Mouse (Mus musculus) induced T-regulatory cell, adult 2 months (primary cell): ENCODE results near the gene Olfr1361.
A peak's percentile ranks its signal among the peaks of the same experiment; 100 is the strongest.

Experiments
- DNase-seq: peaks from one replicate; pipeline ENCODE4 v3.0.0-alpha.2; 2012; ENCODE audit warnings: low read depth

The Olfr1361 gene

DNA sequence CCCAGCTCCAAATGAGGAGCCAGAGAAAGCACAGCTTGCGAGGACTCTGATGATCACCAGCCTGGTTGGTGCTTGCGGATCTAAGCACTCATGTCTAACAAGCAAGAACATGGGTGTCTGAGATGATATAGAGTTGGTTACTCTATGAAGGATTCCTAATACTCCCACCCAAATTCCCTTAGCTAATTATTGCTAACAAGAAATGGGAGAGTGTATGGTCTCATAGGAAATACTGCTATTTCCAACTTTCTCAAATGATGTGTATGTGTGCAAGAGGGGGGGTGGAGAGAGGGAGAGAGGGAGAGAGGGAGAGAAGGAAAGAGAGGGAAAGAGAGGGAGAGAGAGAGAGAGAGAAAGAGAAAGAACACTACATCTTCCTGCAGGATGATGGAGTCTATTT, at the start of gene Olfr1361:
Olfr1361 (minus strand) TSS at position 101 of the 400 bp plus-strand sequence.
- DNase-seq = no peak

DNA sequence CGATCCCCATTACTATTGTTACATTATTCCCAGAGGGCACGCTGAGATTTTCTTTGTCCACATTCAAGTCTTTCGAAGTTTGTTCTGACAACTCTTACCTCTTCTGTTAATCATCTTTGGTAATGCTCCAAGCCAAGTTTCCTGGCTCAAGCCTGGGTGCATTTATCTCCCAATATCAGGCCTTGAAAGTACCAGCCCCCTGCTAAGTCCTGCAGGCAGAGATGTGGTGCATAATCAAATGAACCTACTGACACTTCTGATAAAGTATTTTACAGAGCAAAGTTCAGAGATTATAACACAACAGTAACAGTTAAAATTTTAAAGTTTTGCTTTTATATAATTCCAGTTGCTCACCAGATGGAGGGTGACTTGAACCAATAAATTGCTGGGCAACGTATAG, 48.5 kb upstream of the Olfr1361 start:
- no peak for DNase-seq

DNA sequence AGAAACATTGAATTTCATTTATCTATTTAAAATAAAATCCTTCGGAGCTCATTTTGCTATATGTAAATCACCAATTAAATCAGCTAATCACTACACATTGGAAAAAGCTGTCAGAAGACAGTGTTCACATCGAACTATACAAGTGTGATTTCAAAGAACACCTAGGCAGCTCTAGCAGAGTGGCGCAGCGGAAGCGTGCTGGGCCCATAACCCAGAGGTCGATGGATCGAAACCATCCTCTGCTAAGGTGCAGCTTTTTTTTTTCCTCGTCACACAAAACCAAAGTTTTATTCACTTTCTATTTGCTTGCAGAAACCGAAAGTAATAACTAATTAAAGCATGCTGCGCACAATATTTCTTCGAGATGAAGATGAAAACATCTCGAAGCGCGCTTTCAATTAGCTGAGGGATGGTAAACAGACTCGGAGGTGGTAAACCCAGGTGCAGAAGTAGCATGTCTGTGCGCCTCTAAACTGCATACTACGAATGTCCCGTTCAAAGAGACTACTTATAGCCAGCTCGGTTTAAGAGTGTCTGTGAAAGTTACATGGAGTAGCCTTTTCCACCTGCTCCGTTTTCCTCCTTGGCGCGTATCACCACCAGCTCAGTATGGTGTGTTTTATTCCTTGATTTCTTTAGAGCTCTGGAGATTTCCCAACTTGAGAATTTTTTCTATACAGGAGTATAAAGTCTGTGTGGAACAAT, 47.8 kb upstream of the Olfr1361 start:
- peak; percentile 93 for DNase-seq

DNA sequence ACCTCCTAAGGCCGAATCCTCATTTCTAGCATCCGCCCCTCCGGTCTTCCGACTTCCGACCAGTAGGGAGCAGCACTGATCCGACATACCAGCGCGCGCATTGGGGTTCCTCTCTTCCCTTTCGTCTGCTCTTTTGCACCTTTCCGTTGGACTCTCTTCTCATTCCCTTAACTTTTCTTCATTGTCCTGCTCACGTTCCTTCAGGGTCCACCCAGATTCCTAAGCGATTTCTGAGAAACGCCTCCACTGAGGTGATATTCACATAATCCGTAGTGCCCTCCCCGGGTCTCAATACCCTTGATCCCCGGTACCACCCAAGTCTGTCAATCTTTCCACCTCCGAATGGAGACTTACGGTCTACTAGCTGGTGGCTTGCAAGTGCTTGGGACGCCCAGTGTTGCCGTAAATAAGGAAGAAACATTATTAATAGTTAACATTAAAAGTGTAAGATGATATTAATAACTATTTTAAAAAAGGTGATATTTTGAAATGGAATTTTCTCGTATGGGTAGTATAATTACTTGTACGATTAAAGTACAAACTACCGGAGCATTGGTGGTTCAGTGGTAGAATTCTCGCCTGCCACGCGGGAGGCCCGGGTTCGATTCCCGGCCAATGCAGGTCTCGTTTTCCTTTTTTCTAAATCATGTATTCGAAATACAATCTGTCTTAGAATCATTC, 47.0 kb upstream of the Olfr1361 start:
- DNase-seq = peak; percentile 94

DNA sequence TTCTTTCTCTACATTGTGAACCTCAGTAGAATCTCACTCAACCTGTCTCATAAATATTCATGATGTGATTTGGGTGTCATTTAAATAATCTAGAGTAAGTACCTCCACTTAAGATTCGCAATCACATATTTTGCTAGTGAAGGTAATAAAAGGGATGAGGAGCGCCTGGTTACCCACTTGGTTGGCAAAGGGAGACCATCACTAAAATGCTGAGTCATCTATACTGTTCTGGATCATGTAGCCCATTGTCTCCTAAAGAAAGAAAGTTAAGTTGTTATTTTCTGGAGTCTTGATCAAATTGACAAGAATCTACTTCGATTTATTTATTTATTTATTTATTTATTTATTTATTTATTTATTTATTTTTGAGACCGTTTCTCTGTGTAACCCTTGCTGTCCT, 43.5 kb upstream of the Olfr1361 start:
- DNase-seq = no peak

DNA sequence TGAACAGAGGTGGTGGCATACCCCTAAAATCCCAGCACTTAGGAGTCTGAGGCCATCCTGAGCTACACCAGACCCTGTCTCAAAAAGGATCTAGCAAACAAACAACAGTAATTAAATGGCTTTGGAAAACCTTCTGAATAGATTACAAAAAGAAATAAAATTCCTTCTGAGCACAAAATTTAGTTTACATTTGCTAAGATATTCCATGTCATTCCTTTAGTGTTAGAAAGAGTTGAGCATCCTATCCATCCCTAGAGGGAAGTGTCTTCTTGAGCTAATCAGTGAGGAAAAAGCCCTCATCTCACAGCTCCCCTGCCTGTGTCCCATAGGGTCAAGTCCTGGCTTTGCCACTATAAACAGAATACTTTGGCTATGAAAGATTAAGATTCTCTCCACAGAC, 34.6 kb upstream of the Olfr1361 start, which contains the start of gene Olfr1359:
Olfr1359 (plus strand) TSS at position 301 of the 400 bp plus-strand sequence.
- DNase-seq = no peak

DNA sequence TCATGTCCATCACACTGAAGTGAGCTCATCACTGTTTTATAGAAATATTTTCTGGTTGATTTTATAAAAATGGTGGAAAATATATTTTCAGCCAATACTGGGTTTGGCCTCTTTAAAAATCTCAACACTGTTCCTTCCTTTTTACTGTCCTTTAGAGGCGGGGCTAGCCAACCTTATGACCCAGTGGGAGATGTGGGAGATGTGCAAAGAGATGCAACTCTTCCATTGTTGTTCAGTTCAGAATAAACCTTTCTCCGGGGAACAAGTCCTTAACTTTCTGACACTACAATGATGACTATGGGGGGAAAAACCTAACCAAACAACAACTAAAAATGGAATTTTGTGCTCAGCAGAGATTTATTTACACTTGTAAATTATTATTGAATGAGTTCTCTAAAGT, 14.1 kb upstream of the Olfr1361 start, which contains the start of gene Olfr1360:
Olfr1360 (minus strand) TSS at position 101 of the 400 bp plus-strand sequence.
- no peak for DNase-seq

DNA sequence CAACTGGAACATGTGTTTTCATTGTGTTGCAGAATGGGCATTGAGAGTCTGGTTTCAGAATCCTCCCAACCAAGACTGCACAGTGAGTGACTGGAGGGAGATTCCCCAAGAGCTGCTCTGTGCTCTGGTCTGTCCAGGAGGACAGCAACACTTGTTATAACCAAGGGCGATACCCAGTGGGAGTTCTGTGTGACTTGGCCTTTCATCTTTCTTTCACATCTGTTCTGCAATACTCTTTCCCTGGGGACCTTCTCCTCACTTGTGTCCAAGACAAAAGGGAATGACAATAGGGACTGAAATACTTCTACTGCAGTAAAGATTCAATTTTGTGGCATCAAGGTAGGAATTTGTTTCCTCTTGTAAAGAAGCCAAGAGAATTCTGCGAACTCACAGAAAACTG, 20.8 kb downstream of the Olfr1361 start, which contains the start of gene Olfr11:
Olfr11 (minus strand) TSS at position 101 of the 400 bp plus-strand sequence.
- DNase-seq = no peak

DNA sequence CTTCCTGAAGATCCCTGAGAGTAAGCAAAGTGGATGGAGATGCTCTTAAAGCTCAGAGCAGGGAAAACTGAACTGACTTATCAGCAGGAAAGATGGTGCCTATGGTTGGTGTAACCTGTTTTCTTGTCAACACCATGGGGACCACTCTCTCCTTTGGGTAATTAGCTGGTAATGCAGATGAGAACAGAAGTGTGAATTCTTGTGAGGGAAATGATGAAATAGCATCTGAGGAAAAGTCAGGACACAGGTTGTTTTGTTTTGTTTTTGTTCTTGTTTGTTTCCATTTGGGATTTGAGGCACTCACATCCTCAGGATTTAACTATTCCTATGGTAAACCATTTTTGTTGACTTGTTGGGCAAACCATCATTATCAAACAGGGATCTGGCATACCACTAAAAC, 49.3 kb downstream of the Olfr1361 start, which contains the start of gene Olfr1362:
Olfr1362 (minus strand) TSS at position 101 of the 400 bp plus-strand sequence.
- no peak for DNase-seq
